Mouse (Mus musculus) layer of hippocampus, adult 9-10 months (tissue): ENCODE measurements around the gene Slc22a7.

Source experiments
- DNase-seq: peaks from one replicate; pipeline ENCODE4 v3.0.0; 2022; ENCODE audit warnings: low spot score

The Slc22a7 gene

DNA sequence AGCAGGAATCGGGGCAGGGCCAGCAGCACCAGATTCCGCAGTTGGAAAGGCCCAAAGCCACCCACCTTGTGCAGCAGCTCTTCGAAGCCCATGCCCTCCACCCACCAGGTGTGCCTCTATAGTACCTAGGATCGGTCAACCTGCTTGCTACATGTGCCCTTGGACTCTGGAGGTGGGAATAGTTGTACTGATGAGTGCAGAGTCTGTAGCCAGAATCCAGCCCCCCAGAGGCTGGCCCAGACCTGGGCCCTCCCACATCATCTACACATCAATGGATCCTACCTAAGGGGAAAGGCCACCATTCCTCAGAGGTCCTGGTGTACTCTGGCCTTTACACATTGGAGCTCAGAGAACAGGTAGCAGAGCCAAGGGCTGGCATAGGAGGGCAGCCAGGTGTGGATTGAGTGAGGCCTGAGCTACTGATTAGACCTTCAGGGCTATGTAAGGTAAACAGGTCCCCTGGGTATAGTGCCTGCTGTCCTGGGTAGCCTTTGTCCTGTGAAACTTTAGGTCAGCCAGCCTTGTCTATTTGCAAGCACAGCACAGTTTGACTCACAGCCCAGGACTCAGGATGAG is at the start of gene Slc22a7:
Gene Slc22a7 (minus strand): TSS at position 160 of the 576 bp plus-strand sequence.
- no peak for DNase-seq

DNA sequence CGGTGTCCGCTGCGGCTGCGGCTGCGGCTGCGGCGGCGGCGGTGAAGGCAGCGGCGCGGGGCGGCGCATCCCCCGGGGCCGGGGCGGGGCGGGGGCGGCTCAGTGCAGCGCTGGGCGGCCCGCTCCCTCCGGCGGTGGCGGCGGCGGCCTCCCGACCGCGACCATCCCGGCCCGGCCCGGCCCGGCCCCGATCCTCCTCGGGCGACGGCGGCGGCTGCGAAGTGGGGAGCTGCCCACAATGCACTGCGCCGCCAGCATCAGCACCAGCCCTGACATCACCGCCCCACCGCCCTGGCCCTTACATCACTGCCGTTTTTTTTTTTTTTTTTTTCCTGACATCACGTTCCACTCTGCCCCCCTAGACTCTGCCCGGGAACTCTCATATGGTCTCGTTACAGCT is 49.2 kb upstream of the Slc22a7 start, which contains the start of gene Ttbk1:
Gene Ttbk1 (minus strand): TSS at position 245 of the 400 bp plus-strand sequence.
- DNase-seq, result no peak

DNA sequence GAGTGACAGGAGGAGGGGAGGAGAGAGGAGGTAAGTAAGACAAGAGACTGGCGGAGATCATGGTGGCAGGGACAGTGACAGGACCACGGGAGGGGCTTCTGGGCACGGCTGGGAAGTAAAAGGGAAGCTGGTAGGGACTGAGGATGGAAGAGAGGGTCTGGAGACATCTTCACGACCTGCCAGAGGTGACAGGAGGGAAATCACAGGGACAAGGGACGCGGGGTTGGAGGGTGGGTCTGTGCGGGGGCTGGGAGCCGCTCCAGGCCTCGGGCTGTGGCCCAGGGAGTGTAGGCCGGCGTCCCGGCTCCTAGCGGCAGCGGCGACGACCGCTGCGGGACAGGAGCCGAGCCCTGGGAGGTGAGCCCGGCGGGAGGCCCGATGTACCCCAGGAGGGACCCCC is 48.7 kb upstream of the Slc22a7 start:
- no peak for DNase-seq

DNA sequence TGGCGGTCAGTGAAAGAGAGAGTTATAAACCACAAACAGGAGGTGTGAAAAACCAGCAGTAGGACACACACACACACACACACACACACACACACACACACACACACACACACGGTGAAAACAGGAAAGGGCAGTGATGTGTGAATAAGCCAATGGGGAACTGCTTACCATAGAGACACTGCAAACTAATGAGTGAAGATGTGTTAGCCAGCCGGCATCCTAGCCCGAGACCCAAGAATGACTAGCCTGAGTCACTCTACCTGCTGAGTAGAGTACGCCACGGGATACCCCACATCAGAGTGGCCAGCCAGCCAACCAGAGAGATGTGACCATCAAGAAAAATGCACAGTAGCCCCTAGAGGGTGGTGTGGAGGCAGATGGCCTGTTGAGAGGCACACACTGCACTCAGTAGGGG is 46.2 kb upstream of the Slc22a7 start:
- DNase-seq, result no peak

DNA sequence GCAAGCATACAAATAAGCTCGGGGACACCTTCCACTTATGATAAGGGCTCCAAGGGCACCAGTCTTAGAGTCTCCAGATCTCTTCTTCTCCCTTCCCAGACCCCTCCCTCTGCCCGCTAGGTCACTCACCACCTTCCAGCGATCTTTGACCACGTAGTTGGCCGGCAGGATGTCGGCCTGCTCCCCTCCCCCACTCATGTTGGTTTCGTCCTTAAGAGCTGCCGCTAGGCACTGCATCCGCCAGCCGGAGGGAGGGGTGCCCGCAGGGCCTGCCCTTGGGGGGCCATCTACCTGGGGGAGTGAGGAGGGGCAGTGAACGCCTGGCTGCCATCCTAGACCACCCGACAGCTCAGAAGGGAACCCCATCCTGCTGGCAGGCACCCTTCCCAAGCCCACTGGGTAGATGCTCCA is 45.8 kb upstream of the Slc22a7 start:
- DNase-seq, result no peak

DNA sequence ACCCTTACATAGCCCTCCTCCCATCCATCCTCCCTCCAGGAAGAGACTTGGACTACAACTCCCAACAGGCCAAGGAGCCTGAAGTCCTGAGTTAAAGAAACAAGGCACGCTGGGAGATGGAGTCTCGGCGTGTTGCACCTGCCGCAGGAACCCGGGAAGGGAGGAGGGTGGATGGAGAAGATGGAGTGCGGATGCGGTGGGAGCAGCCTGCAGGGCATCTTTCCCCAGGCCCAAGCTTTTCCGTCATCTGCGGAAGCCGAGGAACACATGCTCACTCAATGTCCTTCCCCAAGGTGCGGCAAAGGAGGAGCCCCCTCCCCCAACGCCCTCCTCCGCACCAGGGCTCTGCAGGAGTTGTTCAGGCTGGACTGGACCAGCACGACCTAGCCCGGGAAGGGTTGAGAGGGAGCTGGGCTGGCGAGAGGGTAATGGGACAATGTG is 45.3 kb upstream of the Slc22a7 start:
- no peak for DNase-seq

DNA sequence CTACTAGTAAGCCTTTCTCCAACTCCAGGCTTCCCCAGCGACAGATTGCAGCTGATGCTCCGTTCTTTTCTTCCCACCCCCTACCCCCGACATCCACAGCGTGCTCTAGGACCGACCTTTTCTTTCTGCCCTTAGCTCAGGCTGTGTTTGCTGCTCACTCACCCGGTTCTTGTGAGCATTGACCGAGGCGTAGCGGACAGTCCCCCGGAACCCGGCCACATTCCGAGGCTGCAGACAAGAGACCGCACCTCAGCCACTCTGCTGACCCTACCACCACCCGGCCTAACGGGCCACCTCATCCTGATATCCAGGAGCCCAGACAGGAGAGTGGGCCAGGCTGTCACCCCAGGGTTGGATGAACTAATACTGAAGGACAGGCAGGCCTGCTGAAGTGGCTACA is 39.0 kb upstream of the Slc22a7 start:
- no peak for DNase-seq

DNA sequence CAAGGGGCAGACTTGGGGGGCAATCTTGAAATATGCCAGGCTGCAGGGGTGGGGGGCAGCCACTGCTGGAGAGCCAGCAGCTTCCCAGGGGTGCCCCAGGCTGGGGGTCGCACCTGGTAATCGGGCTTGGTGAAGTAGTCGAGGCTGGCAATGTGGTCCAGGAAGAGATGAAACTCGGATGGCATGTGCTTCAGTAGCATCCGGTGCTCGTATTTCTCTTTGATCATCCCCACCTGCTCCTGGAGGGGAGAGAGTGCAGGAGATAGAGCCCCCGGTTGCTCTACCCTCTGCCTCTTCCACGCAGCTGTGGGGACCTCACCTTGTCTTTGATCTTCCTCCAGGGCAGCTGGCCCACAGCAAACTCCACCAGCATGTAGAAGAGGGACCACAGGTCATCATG is 38.3 kb upstream of the Slc22a7 start:
- DNase-seq, result no peak

DNA sequence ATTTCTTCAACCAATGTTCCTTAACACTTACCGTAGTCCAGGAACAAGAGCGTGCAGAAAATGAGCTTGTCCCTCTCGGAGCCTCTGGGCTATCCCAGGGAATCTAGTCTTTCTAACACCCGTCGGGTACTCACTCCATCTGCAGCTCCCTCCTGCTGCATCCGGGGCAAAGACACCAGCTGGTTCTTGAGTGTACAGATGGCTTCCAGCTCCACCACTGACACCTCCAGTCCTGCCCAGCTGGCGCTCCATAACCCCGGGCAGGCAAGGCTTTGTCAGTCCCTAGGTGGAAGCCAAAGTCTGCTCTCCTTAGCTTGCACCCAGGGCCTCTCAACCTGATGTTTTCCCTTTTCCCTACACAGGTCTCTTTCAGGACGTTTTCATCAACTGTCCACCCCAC is 29.6 kb upstream of the Slc22a7 start:
- DNase-seq, result no peak

DNA sequence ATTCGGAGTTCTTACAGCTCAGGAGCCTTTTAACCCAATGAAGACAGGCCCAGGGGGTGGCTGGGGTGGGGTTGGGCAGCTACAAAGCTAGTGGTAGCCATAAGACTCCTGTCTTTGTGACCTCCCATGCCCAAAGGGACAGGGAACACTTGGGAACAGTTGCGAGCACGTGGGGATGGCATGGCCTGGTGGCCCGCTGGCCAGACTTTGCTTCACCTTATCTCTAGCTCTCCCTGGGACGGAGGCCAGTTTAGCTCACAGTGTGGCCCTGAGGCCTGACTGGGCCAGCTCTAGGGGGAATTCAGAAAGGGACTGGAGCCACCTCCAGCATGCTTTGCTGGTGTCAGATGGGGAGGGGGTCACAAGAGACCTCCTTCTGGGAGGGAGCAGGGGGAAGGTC is 24.0 kb upstream of the Slc22a7 start:
- DNase-seq, result no peak

DNA sequence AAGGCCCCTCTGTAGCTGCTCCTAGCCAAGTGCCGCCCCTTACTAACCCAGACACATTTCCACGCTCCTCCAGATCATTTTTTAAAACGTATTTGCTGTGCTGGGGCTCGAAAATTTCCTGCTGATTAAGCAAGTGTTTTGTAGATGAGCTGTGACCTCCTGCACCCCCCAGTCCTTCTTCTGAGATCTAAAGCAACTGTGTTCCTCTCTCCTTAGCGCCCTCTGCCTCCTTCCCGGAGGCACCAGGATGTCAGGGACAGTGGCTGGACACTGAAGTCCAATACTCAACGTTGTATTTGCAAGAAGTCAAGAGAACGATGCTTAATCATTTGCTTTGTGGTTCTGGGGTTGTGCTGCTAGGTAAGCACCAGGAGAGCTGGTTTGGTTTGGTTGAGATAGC is 23.1 kb upstream of the Slc22a7 start:
- no peak for DNase-seq

DNA sequence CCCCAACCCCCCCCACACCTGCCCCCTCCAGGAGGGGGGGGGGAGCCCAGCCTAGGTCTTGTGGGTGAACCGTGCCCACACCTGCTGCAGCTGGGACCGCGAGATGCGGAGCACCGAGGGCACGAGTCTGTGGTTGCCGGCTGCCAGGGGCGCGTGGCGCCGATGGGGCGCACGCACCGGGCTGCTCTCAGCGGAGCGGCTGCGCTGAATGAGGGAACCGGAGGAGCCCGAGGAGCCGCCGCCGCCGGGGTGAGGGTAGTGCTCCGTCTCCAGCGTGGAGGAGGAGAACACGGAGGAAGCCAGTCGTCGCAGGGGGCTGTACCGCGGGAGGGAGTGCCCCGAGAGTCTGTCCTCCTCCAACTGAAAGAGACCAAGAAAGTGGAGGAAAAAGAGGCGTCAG is 22.4 kb upstream of the Slc22a7 start:
- no peak for DNase-seq

DNA sequence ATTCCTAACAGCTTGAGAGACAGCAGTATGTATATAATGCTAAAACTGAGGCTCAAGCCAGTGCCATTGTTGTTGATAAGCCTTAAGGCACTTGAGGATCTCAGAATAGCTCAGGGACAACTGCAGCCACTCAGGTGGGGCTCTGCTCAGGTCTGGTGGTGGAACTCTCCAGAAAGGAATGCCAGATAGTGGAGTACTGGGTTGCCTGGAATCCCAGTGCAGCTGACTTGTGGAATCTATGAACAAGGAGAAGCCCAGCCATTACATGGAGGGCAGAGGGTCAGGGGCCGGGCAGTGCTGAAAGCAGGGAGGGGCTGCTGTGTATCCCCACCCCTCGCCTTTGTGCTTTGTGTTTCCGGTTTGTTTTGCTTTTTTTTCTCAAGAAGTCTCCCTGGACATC is 20.2 kb upstream of the Slc22a7 start:
- DNase-seq, result no peak

DNA sequence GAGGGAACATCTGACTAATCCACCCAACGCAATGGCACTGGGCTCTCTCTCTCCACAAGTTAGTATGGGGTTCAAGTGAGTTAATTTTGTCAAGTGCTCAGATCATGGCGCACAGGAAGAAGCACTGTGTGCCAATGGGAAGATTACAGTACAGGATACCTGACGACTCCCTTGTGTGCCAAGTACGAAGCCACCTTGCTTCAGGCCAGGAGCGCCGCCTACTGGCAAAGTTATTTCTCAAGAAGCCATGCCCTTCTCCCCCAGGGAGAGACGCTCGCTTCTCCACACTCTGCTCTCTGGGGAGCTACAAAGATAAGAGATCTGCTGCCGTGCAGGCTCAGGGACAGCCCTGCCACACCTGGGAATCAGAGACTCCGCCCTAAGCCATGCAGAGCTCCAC is 19.5 kb upstream of the Slc22a7 start:
- no peak for DNase-seq

DNA sequence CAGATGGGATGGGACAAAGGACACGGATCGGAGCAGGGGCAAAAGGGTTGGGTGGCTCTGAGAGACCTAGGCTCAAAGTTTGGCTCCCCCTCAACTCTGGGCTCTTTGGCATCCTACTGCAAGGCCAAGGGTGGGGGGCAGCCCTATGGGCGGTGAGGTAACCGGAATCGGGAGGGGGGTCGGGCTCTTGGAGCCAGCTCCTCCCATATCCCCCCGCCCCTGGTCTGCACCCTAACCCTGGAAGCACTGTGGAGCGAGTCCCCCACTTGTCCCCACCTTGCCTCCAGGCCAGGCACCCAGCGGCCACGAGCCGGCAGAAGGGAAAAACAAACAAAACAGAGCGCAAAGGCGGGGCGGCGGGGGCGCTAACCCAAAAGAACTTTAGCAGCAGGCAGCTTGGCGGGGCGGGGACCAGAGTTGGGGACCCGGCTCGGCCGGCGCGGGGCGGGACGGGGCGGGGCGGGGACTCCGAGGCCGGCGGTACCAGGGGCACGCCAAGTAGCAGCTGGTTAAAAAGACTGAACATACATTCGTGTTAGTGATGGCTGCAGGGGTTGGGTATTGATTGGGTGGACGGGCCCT is 16.9 kb upstream of the Slc22a7 start:
- DNase-seq, result no peak

DNA sequence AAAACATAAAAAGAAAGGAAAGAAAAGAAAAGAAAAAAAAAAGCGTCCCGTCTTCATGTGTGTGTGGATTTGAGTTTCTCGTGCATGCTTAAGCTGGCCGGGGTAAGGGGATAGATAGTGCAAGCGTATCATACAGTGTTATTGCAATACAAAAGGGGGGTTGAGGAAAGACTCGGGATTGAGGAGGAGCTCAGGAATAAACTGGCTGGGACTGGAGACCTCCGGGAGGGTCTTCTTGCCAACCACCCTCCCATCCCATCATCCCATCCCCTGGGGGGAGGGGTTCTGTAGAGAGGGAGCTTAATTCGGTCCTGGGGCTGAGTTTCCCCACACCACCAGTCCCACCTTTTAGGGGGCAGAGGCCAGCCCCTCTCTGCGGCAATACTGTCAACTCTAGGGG is 16.3 kb upstream of the Slc22a7 start:
- DNase-seq, result no peak

DNA sequence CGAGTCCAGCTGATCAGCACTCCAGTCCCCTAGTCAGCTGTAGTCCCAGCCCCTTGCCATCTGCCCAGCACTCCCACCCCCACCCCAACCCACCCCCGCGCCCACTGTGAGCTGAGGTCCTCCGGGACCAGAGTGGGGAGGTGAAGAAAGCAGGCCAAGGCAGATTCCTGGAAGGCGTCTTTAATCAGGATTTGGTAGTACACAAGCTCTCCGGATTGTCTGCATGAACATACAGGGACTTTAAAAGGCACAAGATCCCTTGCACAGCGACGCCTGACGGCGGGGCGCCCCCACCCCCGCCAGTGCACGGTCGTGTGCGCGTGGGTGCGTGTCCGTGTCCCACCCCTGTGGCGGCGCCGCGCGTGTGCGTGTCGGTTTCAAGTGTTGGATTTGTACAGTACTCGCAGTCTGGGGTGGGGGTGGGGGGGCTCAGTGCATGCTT is 15.7 kb upstream of the Slc22a7 start:
- DNase-seq, result no peak

DNA sequence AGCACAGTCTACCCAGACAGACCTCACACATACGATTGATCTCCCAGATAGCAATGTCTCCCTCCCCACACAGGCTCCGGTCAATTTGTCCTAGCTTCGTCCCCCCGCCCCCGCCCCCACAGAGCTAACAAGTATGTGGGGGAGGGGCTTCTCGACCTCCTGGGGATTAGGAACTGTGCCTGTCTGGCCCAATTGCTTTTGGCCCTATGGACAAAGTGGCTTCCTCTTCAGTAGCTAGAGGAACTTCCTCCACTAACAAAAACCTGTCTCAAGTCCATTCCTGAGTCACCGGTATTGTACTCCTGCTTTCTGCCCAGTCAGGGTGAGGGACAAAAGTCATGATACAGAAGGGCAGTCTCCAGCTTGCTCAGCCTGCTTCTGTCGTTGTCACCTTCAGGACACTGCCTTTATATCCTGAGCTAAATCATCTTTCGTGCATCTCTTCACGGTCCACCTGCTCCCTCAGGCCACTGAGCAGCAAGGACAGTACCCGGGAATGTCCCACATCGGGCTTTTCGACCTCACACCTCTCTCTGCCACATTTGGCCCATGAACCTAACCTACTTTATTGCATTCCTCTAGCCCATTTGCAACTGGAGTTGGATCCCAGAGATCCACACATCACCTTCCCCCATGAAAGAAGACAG is 15.2 kb upstream of the Slc22a7 start:
- DNase-seq, result no peak

DNA sequence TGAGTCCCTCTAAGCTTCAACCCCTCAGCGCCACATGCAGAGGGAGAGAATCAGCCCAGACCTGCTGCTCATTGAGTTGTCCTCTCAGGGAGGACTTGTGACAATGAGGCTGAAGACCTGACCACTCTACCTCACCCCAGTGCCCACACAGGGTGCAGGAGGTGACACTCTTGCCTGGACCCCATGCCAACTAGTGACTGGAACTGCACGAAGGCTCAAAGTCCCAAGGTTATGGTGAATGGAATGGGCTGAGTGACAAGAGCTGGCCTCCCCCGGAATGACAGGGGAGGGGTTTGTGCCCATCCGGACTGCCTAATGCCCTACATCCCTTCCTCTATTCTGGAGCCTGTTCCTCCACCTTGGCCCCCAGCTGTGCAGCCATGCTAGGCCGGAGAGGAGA is 14.4 kb upstream of the Slc22a7 start:
- no peak for DNase-seq

DNA sequence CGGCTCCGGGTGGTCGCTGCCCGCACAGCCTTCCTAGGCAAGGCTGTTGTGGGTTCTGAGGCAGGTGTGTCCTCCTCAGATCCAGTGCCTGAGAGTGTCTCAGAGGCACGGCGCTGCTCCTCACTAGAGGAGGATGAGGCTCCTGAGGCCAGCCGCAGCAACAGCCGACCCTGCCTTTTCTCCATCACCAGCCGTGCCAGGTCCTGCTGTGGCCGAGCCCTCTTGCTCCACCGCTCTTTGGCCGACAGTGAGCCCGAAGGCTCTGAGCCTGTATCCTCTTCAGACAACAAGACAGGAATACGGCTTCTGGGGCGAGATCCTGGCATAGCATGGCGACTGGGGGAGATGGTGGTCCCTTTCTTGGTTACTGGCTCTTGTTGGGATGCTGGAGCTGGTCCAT is 8.0 kb upstream of the Slc22a7 start:
- no peak for DNase-seq

DNA sequence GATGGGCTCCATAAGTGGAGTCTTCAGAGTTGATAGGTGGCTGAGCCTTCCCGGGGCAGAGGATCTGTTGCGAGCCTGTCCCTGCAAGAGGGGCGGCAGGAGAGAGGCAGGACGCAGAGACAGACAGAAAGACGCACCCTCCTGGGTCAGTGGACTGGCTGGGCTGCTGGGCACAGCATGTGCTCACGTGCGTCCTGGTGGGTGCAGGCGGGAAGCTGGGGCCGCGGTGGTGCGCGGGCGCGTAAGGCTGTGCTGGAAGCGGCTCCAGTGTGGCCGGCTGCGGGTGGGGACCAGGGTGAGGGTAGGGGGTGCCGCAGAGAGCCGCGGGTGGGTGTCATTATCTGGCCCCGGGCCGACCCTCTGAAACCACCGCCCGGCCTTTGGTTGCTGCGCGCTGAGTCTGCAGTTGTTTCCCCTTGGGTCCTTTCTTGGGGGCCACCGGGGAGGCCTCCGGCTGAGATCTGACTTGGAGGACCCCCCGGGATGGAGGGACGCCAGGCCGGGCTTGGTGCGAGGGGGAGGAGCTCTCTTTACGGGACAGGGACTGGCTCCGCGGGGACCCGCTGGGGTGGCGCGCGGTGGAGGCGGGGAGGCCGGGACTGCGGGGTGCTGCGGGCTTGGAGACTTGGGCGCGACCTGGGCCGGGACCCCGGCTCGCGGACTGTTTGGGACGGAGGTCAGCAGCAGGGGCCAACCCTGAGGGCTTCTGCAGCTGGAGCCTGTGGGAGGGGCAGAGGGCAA is 6.8 kb upstream of the Slc22a7 start:
- no peak for DNase-seq

DNA sequence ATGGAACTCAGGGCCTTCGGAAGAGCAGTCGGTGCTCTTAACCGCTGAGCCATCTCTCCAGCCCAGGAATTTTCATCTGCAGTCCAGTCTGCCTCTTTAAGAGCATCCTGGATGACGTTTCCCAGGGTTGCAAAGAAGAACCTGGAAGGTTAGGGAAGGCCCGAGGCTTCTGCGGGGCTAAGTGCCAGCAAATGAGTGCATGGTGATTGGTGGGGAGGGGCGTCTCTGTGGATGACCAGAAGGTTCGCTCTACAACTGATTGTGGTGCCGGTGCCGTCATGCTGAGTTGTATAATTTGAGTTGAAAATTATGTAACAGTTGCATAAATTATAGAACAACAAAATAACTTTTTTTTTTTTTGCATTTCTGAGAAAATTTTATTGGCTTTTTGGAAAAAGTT is 919 bp upstream of the Slc22a7 start:
- no peak for DNase-seq
